Mouse (Mus musculus) MEL (cell line): ENCODE measurements at regions not wholly inside any gene's neighbourhood (a gene's known extent, or its start where the extent isn't known, plus 50 kb on each side); places are given as distances from the start of the nearest gene placed in this dataset.

ENCODE experiments used
- CHD2 ChIP-seq: IDR thresholded peaks from 2 replicates; pipeline ENCODE4 v1.6.1; 2011; ENCODE audit warnings: low read length, improper control_type of control experiment
- MAX ChIP-seq: IDR thresholded peaks from 2 replicates; pipeline ENCODE4 v1.6.1; 2011; ENCODE audit warnings: low read length, improper control_type of control experiment
- NELFE ChIP-seq: IDR thresholded peaks from 2 replicates; pipeline ENCODE4 v1.6.1; 2011; ENCODE audit warnings: low read depth, low read length, improper control_type of control experiment
- POLR2A ChIP-seq, 2 experiments: IDR thresholded peaks; 2 replicates each; pipeline ENCODE4 v1.6.1; 2011 to 2012; ENCODE audit warnings: low read length in 2 of 2, mild to moderate bottlenecking in 2 of 2, control low read depth in 1 of 2, improper control_type of control experiment in 1 of 2, low read depth in 1 of 2, moderate library complexity in 1 of 2; ENCODE audit not compliant: control insufficient read depth in 1 of 2, insufficient read depth in 1 of 2, poor library complexity in 1 of 2
- TBP ChIP-seq: IDR thresholded peaks from 2 replicates; pipeline ENCODE4 v1.8.0; 2011; ENCODE audit warnings: low read depth, low read length, improper control_type of control experiment
- USF1 ChIP-seq: IDR thresholded peaks from 2 replicates; pipeline ENCODE4 v1.6.1; 2014; ENCODE audit warnings: low read depth, mild to moderate bottlenecking, inconsistent platforms, low read length, improper control_type of control experiment, moderate library complexity
- ZC3H11A ChIP-seq: IDR thresholded peaks from 2 replicates; pipeline ENCODE4 v1.6.1; 2012; ENCODE audit warnings: low read depth, mild to moderate bottlenecking, inconsistent platforms, low read length, improper control_type of control experiment

- no peak for TF ChIP-seq POLR2A (IDR thresholded peaks at IDR 0.05; ENCODE audit: control insufficient read depth in 1 of 2, insufficient read depth in 1 of 2, low read depth in 1 of 2, low read length in 2 of 2, poor library complexity in 1 of 2)
- TF ChIP-seq MAX = no peak
- no peak for TF ChIP-seq ZC3H11A
- TF ChIP-seq CHD2 = no peak
- TF ChIP-seq TBP = no peak
- TF ChIP-seq USF1 = no peak
- TF ChIP-seq NELFE = no peak
Observed at GRCm38 (mm10) chr15:25268436-25268835, 145.1 kb downstream of the Basp1 start.
